Mouse (Mus musculus) small intestine, adult 2 months (tissue): Measurements from ENCODE around the gene Ngf. TPM values are rescaled to one million over a fixed set of nuclear protein-coding genes. Genes with fewer than 3 reads are reported as not detected.

ENCODE experiments used
- H3K27ac ChIP-seq: fragments of 200-500 bp; 2 replicates; pipeline ENCODE4 v1.5.1; 2012; ENCODE audit warnings: low read depth, low read length, control low read depth, inconsistent platforms; ENCODE audit not compliant: insufficient read depth
- H3K27me3 ChIP-seq: fragments of 200-500 bp; 2 replicates; pipeline ENCODE4 v1.6.1; 2012; ENCODE audit warnings: mild to moderate bottlenecking, moderate library complexity, low read length, inconsistent platforms; ENCODE audit not compliant: control insufficient read depth, insufficient read depth
- H3K36me3 ChIP-seq: fragments of 200-500 bp; 2 replicates; pipeline ENCODE4 v1.6.1; 2012; ENCODE audit warnings: mild to moderate bottlenecking, low read length, control low read depth, inconsistent platforms; ENCODE audit not compliant: control insufficient read depth, insufficient read depth
- H3K4me1 ChIP-seq: fragments of 200-500 bp; 2 replicates; pipeline ENCODE4 v1.6.1; 2012; ENCODE audit warnings: low read length, inconsistent platforms, mixed read lengths; ENCODE audit not compliant: control insufficient read depth, insufficient read depth, insufficient read length
- H3K4me3 ChIP-seq: fragments of 200-500 bp; 2 replicates; pipeline ENCODE4 v1.5.1; 2012; ENCODE audit warnings: low read depth, mild to moderate bottlenecking, control low read depth, inconsistent platforms, low read length, moderate library complexity
- CTCF ChIP-seq: fragments of 200-500 bp; IDR thresholded peaks from 2 replicates; pipeline ENCODE4 v1.5.1; 2012; ENCODE audit warnings: low read depth, mild to moderate bottlenecking, control low read depth, inconsistent platforms, low read length, moderate library complexity, mixed read lengths; ENCODE audit not compliant: insufficient replicate concordance, insufficient read length; ENCODE audit errors: extremely low read depth
- POLR2A ChIP-seq: fragments of 200-500 bp; IDR thresholded peaks from 2 replicates; pipeline ENCODE4 v1.6.1; 2012; ENCODE audit warnings: low read depth, mild to moderate bottlenecking, control low read depth, inconsistent platforms, low read length, moderate library complexity
- WGBS: fragments of 180-500 bp; shearing (Covaris S2); methylation state at CpG from one replicate; pipeline ENCODE4 v1.1.7; 2018; 5-methylcytosine and 5-hydroxymethylcytosine counted together
- polyA plus RNA-seq: library from polyadenylated mRNA; depleted of rRNA; stranded (reverse); fragments of >200 nt; gene quantifications from 2 replicates; pipeline ENCODE4 v1.2.3, GENCODE M21; 2012

The Ngf gene
- polyA plus RNA-seq, 1 experiment, result 2.1 TPM

GRCm38 (mm10) chr3:102525856-102526255, 56.1 kb downstream of the Ngf start:
- no peak for TF ChIP-seq POLR2A
- no peak for TF ChIP-seq CTCF
- Histone ChIP-seq H3K27ac (0 out of 2 replicates have a peak overlapping the region, but pooled peaks have one; percentile 22), H3K4me1 (no peaks in the 10 kb centered on the region; the same call in 1 of the 2 replicates), H3K36me3 (no peaks in the 10 kb centered on the region), H3K4me3 (no peak overlapping the region), H3K27me3 (no peaks in the 10 kb centered on the region)
- 60% methylated on average over 8 of the region's 8 CpGs for WGBS

- Histone ChIP-seq H3K27me3 (no peaks in the 10 kb centered on the region), H3K4me1 (no peaks in the 10 kb centered on the region; the same call in 1 of the 2 replicates), H3K36me3 (no peaks in the 10 kb centered on the region), H3K4me3 (no peak overlapping the region), H3K27ac (0 out of 2 replicates have a peak overlapping the region, but pooled peaks have one; percentile 22)
- 49% methylated on average over 6 of the region's 6 CpGs for WGBS
- TF ChIP-seq POLR2A (no peak), CTCF (no peak)
These were observed 56.8 kb downstream of the Ngf start for GRCm38 (mm10) chr3:102526481-102526880.

GRCm38 (mm10) chr3:102534744-102535143, 65.0 kb downstream of the Ngf start:
- WGBS, result 82% methylated on average over 1 of the region's 1 CpGs
- H3K27me3 ChIP-seq, result no peaks in the 10 kb centered on the region

GRCm38 (mm10) chr3:102543646-102544045, 73.9 kb downstream of the Ngf start:
- no peaks in the 10 kb centered on the region for H3K27me3 ChIP-seq
- whole genome bisulfite sequencing, result 70% methylated on average over 5 of the region's 5 CpGs
- H3K4me1 ChIP-seq, result no peaks in the 10 kb centered on the region
- no peak for TF ChIP-seq CTCF
- TF ChIP-seq POLR2A, result no peak
- H3K36me3 ChIP-seq, result no peaks in the 10 kb centered on the region
- H3K27ac ChIP-seq, result no peak overlapping the region
- H3K4me3 ChIP-seq, result no peak overlapping the region

More at GRCm38 (mm10) chr3:102534744-102535143, 65.0 kb downstream of the Ngf start:
- H3K4me1 ChIP-seq, result no peaks in the 10 kb centered on the region
- no peak overlapping the region for H3K4me3 ChIP-seq
- TF ChIP-seq CTCF (no peak), POLR2A (no peak)
- H3K27ac ChIP-seq, result no peak overlapping the region
- H3K36me3 ChIP-seq, result no peaks in the 10 kb centered on the region

- TF ChIP-seq CTCF (no peak), POLR2A (no peak)
- Histone ChIP-seq H3K27me3 (no peaks in the 10 kb centered on the region), H3K4me3 (no peak overlapping the region), H3K4me1 (no peaks in the 10 kb centered on the region), H3K27ac (no peak overlapping the region), H3K36me3 (no peaks in the 10 kb centered on the region)
- WGBS, result 77% methylated on average over 5 of the region's 5 CpGs
These were observed 77.8 kb downstream of the Ngf start for GRCm38 (mm10) chr3:102547536-102547935.

GRCm38 (mm10) chr3:102553935-102554670, 84.4 kb downstream of the Ngf start:
- TF ChIP-seq POLR2A, result no peak
- no peak for TF ChIP-seq CTCF
- 64% methylated on average over 6 of the region's 6 CpGs for WGBS
- Histone ChIP-seq H3K27ac (no peak overlapping the region), H3K4me3 (no peak overlapping the region), H3K36me3 (no peaks in the 10 kb centered on the region), H3K4me1 (no peaks in the 10 kb centered on the region), H3K27me3 (no peaks in the 10 kb centered on the region)

- Histone ChIP-seq H3K27me3 (no peaks in the 10 kb centered on the region), H3K36me3 (no peaks in the 10 kb centered on the region), H3K27ac (no peak overlapping the region), H3K4me1 (no peaks in the 10 kb centered on the region), H3K4me3 (no peak overlapping the region)
- 60% methylated on average over 1 of the region's 1 CpGs for WGBS
- TF ChIP-seq POLR2A (no peak), CTCF (no peak)
These were observed 86.4 kb downstream of the Ngf start for GRCm38 (mm10) chr3:102556108-102556507.

- Histone ChIP-seq H3K27ac (no peak overlapping the region), H3K4me3 (no peak overlapping the region)
- TF ChIP-seq CTCF (no peak), POLR2A (no peak)
These were observed 86.9 kb downstream of the Ngf start for GRCm38 (mm10) chr3:102556645-102557044.

More at GRCm38 (mm10) chr3:102556645-102557044, 86.9 kb downstream of the Ngf start:
- no peaks in the 10 kb centered on the region for H3K36me3 ChIP-seq
- H3K4me1 ChIP-seq, result no peaks in the 10 kb centered on the region
- H3K27me3 ChIP-seq, result no peaks in the 10 kb centered on the region
